Mouse (Mus musculus) embryonic fibroblast, embryonic 13.5 days (primary cell): Measurements from ENCODE around the gene Tbc1d14.

ENCODE experiments used
- CTCF ChIP-seq: IDR thresholded peaks from 2 replicates; pipeline ENCODE4 v1.5.1; 2011; ENCODE audit warnings: mild to moderate bottlenecking, control low read depth, low read length, moderate library complexity, borderline replicate concordance; ENCODE audit not compliant: insufficient read depth
- POLR2A ChIP-seq: IDR thresholded peaks from 2 replicates; pipeline ENCODE4 v1.6.1; 2011; ENCODE audit warnings: low read depth, mild to moderate bottlenecking, control low read depth, low read length, moderate library complexity

DNA sequence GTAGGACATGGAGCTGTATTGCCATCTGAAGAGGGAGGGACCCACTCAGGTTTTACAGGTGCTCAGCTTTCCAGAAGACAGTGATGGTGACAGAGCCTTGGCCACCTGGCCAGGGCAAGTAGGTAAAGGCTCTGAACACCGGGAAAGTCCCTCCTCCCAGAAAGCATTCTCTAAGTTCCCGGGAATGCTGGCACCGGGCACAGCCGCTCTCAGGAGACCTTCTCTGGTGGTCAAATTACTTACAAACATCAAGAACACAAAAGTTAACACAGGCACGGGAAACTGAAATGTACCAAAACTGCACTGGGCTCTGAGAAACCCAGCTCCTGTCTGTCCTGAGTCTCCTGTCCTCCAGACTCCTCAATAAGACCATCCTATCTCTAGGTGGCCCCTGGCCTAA lies 63.4 kb downstream of the Tbc1d14 start:
- TF ChIP-seq CTCF (no peak), POLR2A (no peak)
